Mouse (Mus musculus): ENCODE data around the gene Setdb1. TPM values are rescaled to one million over a fixed set of nuclear protein-coding genes. Genes with fewer than 3 reads are reported as not detected.

Gene Setdb1
- polyA plus RNA-seq, 1 experiment: 15.6 TPM

DNA sequence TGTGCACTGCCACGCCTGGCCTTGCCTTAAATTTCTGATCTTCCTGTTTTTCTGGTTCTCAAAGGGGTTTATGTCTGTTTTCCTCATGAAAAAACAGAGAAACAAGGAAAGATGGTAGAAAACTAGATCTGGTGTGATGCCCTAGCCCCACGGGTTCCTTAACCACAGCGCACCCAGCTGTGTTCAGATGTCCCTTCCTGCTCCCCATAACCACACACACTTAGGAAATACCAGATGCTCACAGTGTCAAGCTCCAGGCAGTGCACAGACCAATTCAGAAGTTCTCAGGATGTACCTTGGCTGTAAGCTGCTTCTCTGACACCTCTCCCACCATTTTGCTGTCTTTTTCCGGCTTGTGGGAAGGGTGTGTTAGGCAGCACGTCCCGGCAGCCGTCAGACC is 62.7 kb downstream of the Setdb1 start:
- Histone ChIP-seq H3K4me3 (ENCODE audit: insufficient read depth, poor library complexity, severe bottlenecking) (no peak overlapping the region), H3K36me3 (ENCODE audit: control insufficient read depth, insufficient read depth) (peaks cover 53% of the 10 kb centered on the region), H3K27me3 (ENCODE audit: control insufficient read depth, insufficient read depth, insufficient read length) (no peaks in the 10 kb centered on the region), H3ac (ENCODE audit: control insufficient read depth, insufficient read length, low read depth) (no peak overlapping the region), H3K79me2 (ENCODE audit: control insufficient read depth, insufficient read depth) (no peaks in the 10 kb centered on the region), H3K79me3 (ENCODE audit: low read depth) (no peaks in the 10 kb centered on the region)
- TF ChIP-seq MYOD1 (IDR thresholded peaks at IDR 0.05; ENCODE audit: control insufficient read depth, insufficient read length, low read depth): no peak
- no peak for TF ChIP-seq MYOG (IDR thresholded peaks at IDR 0.05; ENCODE audit: control insufficient read depth, extremely low read depth, insufficient read length)
- no peak for TF ChIP-seq USF1 (IDR thresholded peaks at IDR 0.05; ENCODE audit: low read depth)

DNA sequence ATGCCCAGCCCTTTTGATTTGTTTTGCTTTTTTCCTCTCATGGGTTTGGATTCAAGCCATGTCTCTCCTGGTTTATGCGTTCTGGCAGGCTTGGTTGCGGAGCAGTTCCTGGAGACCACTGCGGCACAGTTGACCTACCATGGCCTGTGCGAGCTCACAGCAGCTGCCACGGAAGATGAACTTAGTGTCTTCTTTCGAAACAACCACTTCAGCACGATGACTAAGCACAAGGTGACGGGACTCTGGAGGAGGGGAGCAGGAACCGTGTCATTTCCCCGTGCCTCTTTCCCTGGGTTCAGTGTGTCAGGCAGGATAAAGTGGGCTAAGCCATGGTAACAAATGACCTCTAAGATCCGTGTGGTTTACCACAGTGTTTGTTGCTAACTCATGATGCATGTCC is 63.5 kb downstream of the Setdb1 start:
- no peak for TF ChIP-seq CTCF (IDR thresholded peaks at IDR 0.05; ENCODE audit: control insufficient read depth, insufficient read depth, insufficient read length)
- no peak for TF ChIP-seq MAX (IDR thresholded peaks at IDR 0.05)
- TF ChIP-seq USF1 (IDR thresholded peaks at IDR 0.05; ENCODE audit: low read depth): no peak
- TF ChIP-seq MYOG (IDR thresholded peaks at IDR 0.05; ENCODE audit: control insufficient read depth, extremely low read depth, insufficient read length): no peak
- TF ChIP-seq MYOD1 (IDR thresholded peaks at IDR 0.05; ENCODE audit: control insufficient read depth, insufficient read length, low read depth): peak; percentile 90
- peak; percentile 67 for TF ChIP-seq CEBPB (IDR thresholded peaks at IDR 0.05; ENCODE audit: low read depth)
- TF ChIP-seq FOSL1 (IDR thresholded peaks at IDR 0.05; ENCODE audit: insufficient read depth, low read length, poor library complexity, severe bottlenecking): peak; percentile 56
- Histone ChIP-seq H3K36me3 (ENCODE audit: control insufficient read depth, insufficient read depth) (peaks cover 54% of the 10 kb centered on the region), H3K4me3 (ENCODE audit: insufficient read depth, poor library complexity, severe bottlenecking) (no peak overlapping the region), H3K27me3 (ENCODE audit: control insufficient read depth, insufficient read depth, insufficient read length) (no peaks in the 10 kb centered on the region), H3ac (ENCODE audit: control insufficient read depth, insufficient read length, low read depth) (no peak overlapping the region), H3K79me3 (ENCODE audit: low read depth) (no peaks in the 10 kb centered on the region), H3K79me2 (ENCODE audit: control insufficient read depth, insufficient read depth) (no peaks in the 10 kb centered on the region)

GRCm38 (mm10) chr3:95292899-95293298 is 64.1 kb downstream of the Setdb1 start:
- no peaks in the 10 kb centered on the region for H3K79me2 ChIP-seq (ENCODE audit: control insufficient read depth, insufficient read depth)
- peaks cover 61% of the 10 kb centered on the region for H3K36me3 ChIP-seq (ENCODE audit: control insufficient read depth, insufficient read depth)
- no peak overlapping the region for H3K4me3 ChIP-seq (ENCODE audit: insufficient read depth, poor library complexity, severe bottlenecking)
- TF ChIP-seq FOSL1 (IDR thresholded peaks at IDR 0.05; ENCODE audit: insufficient read depth, low read length, poor library complexity, severe bottlenecking) (no peak), CTCF (IDR thresholded peaks at IDR 0.05; ENCODE audit: control insufficient read depth, insufficient read depth, insufficient read length) (no peak), MAX (IDR thresholded peaks at IDR 0.05) (no peak), MYOG (IDR thresholded peaks at IDR 0.05; ENCODE audit: control insufficient read depth, extremely low read depth, insufficient read length) (no peak), USF1 (IDR thresholded peaks at IDR 0.05; ENCODE audit: low read depth) (no peak), CEBPB (IDR thresholded peaks at IDR 0.05; ENCODE audit: low read depth) (no peak), MYOD1 (IDR thresholded peaks at IDR 0.05; ENCODE audit: control insufficient read depth, insufficient read length, low read depth) (no peak)
- H3ac ChIP-seq (ENCODE audit: control insufficient read depth, insufficient read length, low read depth): no peak overlapping the region
- no peaks in the 10 kb centered on the region for H3K79me3 ChIP-seq (ENCODE audit: low read depth)
- H3K27me3 ChIP-seq (ENCODE audit: control insufficient read depth, insufficient read depth, insufficient read length): no peaks in the 10 kb centered on the region

DNA sequence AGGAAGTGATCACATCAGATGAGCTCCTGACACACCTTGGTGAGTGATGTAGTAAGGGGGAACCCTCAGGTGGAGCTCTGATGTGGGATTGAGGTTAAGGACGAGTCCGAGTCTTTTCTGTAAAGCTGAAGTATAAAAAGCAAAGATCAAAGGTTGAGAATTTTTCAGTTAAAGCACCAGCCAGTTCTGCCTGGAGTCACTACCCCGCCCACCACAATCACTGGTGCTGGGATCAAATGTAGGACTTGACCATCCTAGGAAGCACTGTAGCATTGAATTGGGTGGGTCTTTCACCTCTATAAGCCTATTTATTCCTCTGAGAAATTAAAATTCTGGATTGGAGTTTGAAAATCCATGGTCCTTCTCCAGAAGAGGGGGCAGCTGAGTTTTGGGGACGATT is 66.0 kb downstream of the Setdb1 start:
- H3K36me3 ChIP-seq (ENCODE audit: control insufficient read depth, insufficient read depth): peaks cover 52% of the 10 kb centered on the region
- TF ChIP-seq CTCF (IDR thresholded peaks at IDR 0.05; ENCODE audit: control insufficient read depth, insufficient read depth, insufficient read length): no peak
- no peak for TF ChIP-seq FOSL1 (IDR thresholded peaks at IDR 0.05; ENCODE audit: insufficient read depth, low read length, poor library complexity, severe bottlenecking)
- TF ChIP-seq MAX (IDR thresholded peaks at IDR 0.05): no peak
- TF ChIP-seq MYOG (IDR thresholded peaks at IDR 0.05; ENCODE audit: control insufficient read depth, extremely low read depth, insufficient read length): no peak
- TF ChIP-seq MYOD1 (IDR thresholded peaks at IDR 0.05; ENCODE audit: control insufficient read depth, insufficient read length, low read depth): no peak
- TF ChIP-seq CEBPB (IDR thresholded peaks at IDR 0.05; ENCODE audit: low read depth): no peak
- TF ChIP-seq USF1 (IDR thresholded peaks at IDR 0.05; ENCODE audit: low read depth): no peak
- H3ac ChIP-seq (ENCODE audit: control insufficient read depth, insufficient read length, low read depth): no peak overlapping the region
- H3K79me2 ChIP-seq (ENCODE audit: control insufficient read depth, insufficient read depth): peaks cover 2% of the 10 kb centered on the region
- no peaks in the 10 kb centered on the region for H3K27me3 ChIP-seq (ENCODE audit: control insufficient read depth, insufficient read depth, insufficient read length)
- peaks cover 1% of the 10 kb centered on the region for H3K79me3 ChIP-seq (ENCODE audit: low read depth)
- no peak overlapping the region for H3K4me3 ChIP-seq (ENCODE audit: insufficient read depth, poor library complexity, severe bottlenecking)

GRCm38 (mm10) chr3:95290156-95290555 is 66.8 kb downstream of the Setdb1 start:
- Histone ChIP-seq H3ac (ENCODE audit: control insufficient read depth, insufficient read length, low read depth) (no peak overlapping the region), H3K79me2 (ENCODE audit: control insufficient read depth, insufficient read depth) (peaks cover 10% of the 10 kb centered on the region), H3K4me3 (ENCODE audit: insufficient read depth, poor library complexity, severe bottlenecking) (no peak overlapping the region), H3K79me3 (ENCODE audit: low read depth) (peaks cover 1% of the 10 kb centered on the region), H3K36me3 (ENCODE audit: control insufficient read depth, insufficient read depth) (peaks cover 43% of the 10 kb centered on the region), H3K27me3 (ENCODE audit: control insufficient read depth, insufficient read depth, insufficient read length) (no peaks in the 10 kb centered on the region)
- no peak for TF ChIP-seq MYOD1 (IDR thresholded peaks at IDR 0.05; ENCODE audit: control insufficient read depth, insufficient read length, low read depth)
- TF ChIP-seq CEBPB (IDR thresholded peaks at IDR 0.05; ENCODE audit: low read depth): no peak
- no peak for TF ChIP-seq MAX (IDR thresholded peaks at IDR 0.05)
- TF ChIP-seq FOSL1 (IDR thresholded peaks at IDR 0.05; ENCODE audit: insufficient read depth, low read length, poor library complexity, severe bottlenecking): no peak
- TF ChIP-seq CTCF (IDR thresholded peaks at IDR 0.05; ENCODE audit: control insufficient read depth, insufficient read depth, insufficient read length): no peak
- no peak for TF ChIP-seq USF1 (IDR thresholded peaks at IDR 0.05; ENCODE audit: low read depth)
- TF ChIP-seq MYOG (IDR thresholded peaks at IDR 0.05; ENCODE audit: control insufficient read depth, extremely low read depth, insufficient read length): no peak

DNA sequence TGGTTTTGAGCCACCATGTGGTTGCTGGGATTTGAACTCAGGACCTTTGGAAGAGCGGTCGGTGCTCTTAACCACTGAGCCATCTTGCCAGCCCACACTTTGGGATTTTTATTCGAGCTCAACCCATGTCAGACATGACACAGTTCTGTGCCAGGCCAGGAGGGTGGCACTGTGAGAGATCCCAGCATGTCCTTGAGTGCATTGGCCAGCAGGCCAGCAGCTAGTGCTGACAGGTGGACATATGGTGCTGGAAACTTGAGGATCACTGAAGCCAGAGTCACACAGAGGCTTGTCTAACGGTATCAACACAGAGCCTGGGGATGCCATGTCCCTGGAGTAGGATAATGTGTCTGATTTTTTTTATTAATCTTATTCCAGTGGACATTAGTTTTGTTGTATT is 67.6 kb downstream of the Setdb1 start:
- no peak overlapping the region for H3K4me3 ChIP-seq (ENCODE audit: insufficient read depth, poor library complexity, severe bottlenecking)
- H3K79me3 ChIP-seq (ENCODE audit: low read depth): peaks cover 1% of the 10 kb centered on the region
- H3K27me3 ChIP-seq (ENCODE audit: control insufficient read depth, insufficient read depth, insufficient read length): no peaks in the 10 kb centered on the region
- TF ChIP-seq MYOD1 (IDR thresholded peaks at IDR 0.05; ENCODE audit: control insufficient read depth, insufficient read length, low read depth): no peak
- TF ChIP-seq MYOG (IDR thresholded peaks at IDR 0.05; ENCODE audit: control insufficient read depth, extremely low read depth, insufficient read length): no peak
- TF ChIP-seq FOSL1 (IDR thresholded peaks at IDR 0.05; ENCODE audit: insufficient read depth, low read length, poor library complexity, severe bottlenecking): no peak
- TF ChIP-seq CEBPB (IDR thresholded peaks at IDR 0.05; ENCODE audit: low read depth): no peak
- TF ChIP-seq USF1 (IDR thresholded peaks at IDR 0.05; ENCODE audit: low read depth): no peak
- no peak for TF ChIP-seq CTCF (IDR thresholded peaks at IDR 0.05; ENCODE audit: control insufficient read depth, insufficient read depth, insufficient read length)
- no peak for TF ChIP-seq MAX (IDR thresholded peaks at IDR 0.05)
- H3K79me2 ChIP-seq (ENCODE audit: control insufficient read depth, insufficient read depth): peaks cover 17% of the 10 kb centered on the region
- no peak overlapping the region for H3ac ChIP-seq (ENCODE audit: control insufficient read depth, insufficient read length, low read depth)
- peaks cover 36% of the 10 kb centered on the region for H3K36me3 ChIP-seq (ENCODE audit: control insufficient read depth, insufficient read depth)

All from C2C12 (cell line).